Mouse (Mus musculus): ENCODE results near the gene Tap2.

DNA sequence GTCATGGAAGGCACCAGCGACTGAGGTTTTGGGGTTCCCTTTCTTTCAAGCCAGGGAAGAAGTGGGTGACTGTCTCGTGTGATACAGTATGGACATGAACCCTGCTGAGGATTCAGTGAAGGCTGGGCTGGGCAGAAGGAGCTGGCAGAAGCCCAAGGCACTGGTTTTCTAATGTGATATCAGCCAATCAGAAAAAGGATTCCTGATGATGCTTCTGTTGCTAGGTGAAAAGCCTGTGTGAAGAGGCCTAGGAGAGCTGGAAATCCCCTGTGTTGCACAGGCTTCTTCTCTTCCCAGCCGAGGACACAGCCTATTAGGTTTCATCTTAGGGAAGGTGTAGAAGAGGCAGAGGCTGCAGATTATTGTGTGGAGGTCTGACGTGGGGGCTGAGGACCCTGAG, 58.2 kb downstream of the Tap2 start:
- no peak for TF ChIP-seq CTCF (IDR thresholded peaks at IDR 0.05; ENCODE audit: control insufficient read depth, insufficient read depth, low read length)
- TF ChIP-seq POLR2A (IDR thresholded peaks at IDR 0.05; ENCODE audit: borderline replicate concordance, control insufficient read depth, low read depth, low read length) = no peak

Measured in bone marrow, adult 2 months (tissue).